Mouse (Mus musculus) limb, embryonic 11.5 days (tissue): ENCODE data around the gene Fkbp3. TPM values are rescaled to one million over a fixed set of nuclear protein-coding genes. Genes with fewer than 3 reads are reported as not detected.
A peak's percentile ranks its signal among the peaks of the same experiment; 100 is the strongest.
"Not testable (repeated sequence)": the region's sequence is repeated elsewhere in the genome, so short reads cannot be mapped to it uniquely, and the experiment has no call there.

ENCODE experiments used
- ATAC-seq: fragments of 200-750 bp; cut with Nextera tagmentation; 2 replicates; pipeline ENCODE4 v1.8.0; 2017; ENCODE audit warnings: low read depth; ENCODE audit not compliant: insufficient number of reproducible peaks, low FRiP score, low TSS enrichment
- DNase-seq: peaks from one replicate; pipeline ENCODE4 v3.0.0-alpha.2; 2015; ENCODE audit warnings: low spot score
- H3K27ac ChIP-seq: fragments of 300-500 bp; sonication (generic); replicated peaks from 2 replicates; pipeline ENCODE4 v1.5.1; 2014; ENCODE audit warnings: low read depth, mild to moderate bottlenecking, low read length
- H3K27me3 ChIP-seq: fragments of 300-500 bp; sonication (generic); 2 replicates; pipeline ENCODE4 v1.6.1; 2014; ENCODE audit warnings: mild to moderate bottlenecking, low read length, mixed read lengths; ENCODE audit not compliant: control insufficient read depth, insufficient read depth
- H3K36me3 ChIP-seq: fragments of 300-500 bp; sonication (generic); 2 replicates; pipeline ENCODE4 v1.6.1; 2014; ENCODE audit warnings: mild to moderate bottlenecking, low read length, moderate library complexity, mixed read lengths; ENCODE audit not compliant: control insufficient read depth, insufficient read depth
- H3K4me1 ChIP-seq: fragments of 300-500 bp; sonication (generic); 2 replicates; pipeline ENCODE4 v1.6.1; 2014; ENCODE audit warnings: low read length, mixed read lengths; ENCODE audit not compliant: control insufficient read depth, insufficient read depth
- H3K4me2 ChIP-seq: fragments of 300-500 bp; sonication (generic); 2 replicates; pipeline ENCODE4 v1.6.1; 2014; ENCODE audit warnings: low read depth, mild to moderate bottlenecking, moderate library complexity; ENCODE audit not compliant: severe bottlenecking
- H3K4me3 ChIP-seq: fragments of 300-500 bp; sonication (generic); 2 replicates; pipeline ENCODE4 v1.5.1; 2014; ENCODE audit warnings: low read depth, low read length
- H3K9ac ChIP-seq: fragments of 300-500 bp; sonication (generic); 2 replicates; pipeline ENCODE4 v1.6.1; 2014; ENCODE audit warnings: mild to moderate bottlenecking, low read length
- H3K9me3 ChIP-seq: fragments of 300-500 bp; sonication (generic); 2 replicates; pipeline ENCODE4 v1.6.1; 2016; ENCODE audit warnings: low read length; ENCODE audit not compliant: control insufficient read depth
- WGBS: fragments of 180-500 bp; shearing (Covaris S2); extraction: QIAGEN DNeasy Blood & Tissue Kit; methylation state at CpG from one replicate; pipeline ENCODE4 v1.1.7; 2014; 5-methylcytosine and 5-hydroxymethylcytosine counted together
- polyA plus RNA-seq: library from polyadenylated mRNA; unstranded; fragments of >200 nt; fragmentation: Nextera tagmentation; extraction: Ambion mirVana; gene quantifications from 2 replicates; pipeline ENCODE4 v1.2.1, GENCODE M21; 2014

Fkbp3 gene
- polyA plus RNA-seq: 627 and 648 TPM in 2 replicates

- under 1% methylated on average over 49 of the region's 49 CpGs for WGBS
- H3K27me3 ChIP-seq: no peaks in the 10 kb centered on the region
- peak within 1 kb of the TSS; percentile 82 for H3K27ac ChIP-seq
- ATAC-seq (peak; percentile 100), DNase-seq (peak; percentile 97)
- H3K36me3 ChIP-seq: peaks cover 3% of the 10 kb centered on the region
- H3K9me3 ChIP-seq: no peaks in the 10 kb centered on the region
- peak within 1 kb of the TSS; percentile 66 for H3K4me2 ChIP-seq
- peak within 1 kb of the TSS; percentile 82 for H3K4me3 ChIP-seq
- no peaks in the 10 kb centered on the region for H3K4me1 ChIP-seq
- H3K9ac ChIP-seq: peak within 1 kb of the TSS; percentile 89
Observed at GRCm38 (mm10) chr12:65073611-65074178, at the start of gene Fkbp3. Gene Fkbp3 (minus strand): TSS chr12:65074007.

- no peak for ATAC-seq
- H3K9ac ChIP-seq: no peak overlapping the region
- no peak overlapping the region for H3K27ac ChIP-seq
- H3K27me3 ChIP-seq: no peaks in the 10 kb centered on the region
- H3K4me2 ChIP-seq: no peak overlapping the region
- WGBS: 92% methylated on average over 5 of the region's 5 CpGs
- H3K9me3 ChIP-seq: no peaks in the 10 kb centered on the region
- no peak for DNase-seq
- H3K36me3 ChIP-seq: peaks cover 4% of the 10 kb centered on the region; the same call in 1 of the 2 replicates
- H3K4me3 ChIP-seq: no peak overlapping the region
- H3K4me1 ChIP-seq: no peaks in the 10 kb centered on the region
Observed at GRCm38 (mm10) chr12:65119451-65119850, 45.6 kb upstream of the Fkbp3 start.

- WGBS: 91% methylated on average over 7 of the region's 7 CpGs
- no peak for ATAC-seq
- no peak overlapping the region for H3K27ac ChIP-seq
Observed at GRCm38 (mm10) chr12:65118968-65119367, 45.2 kb upstream of the Fkbp3 start.

GRCm38 (mm10) chr12:65114978-65115377 lies 41.2 kb upstream of the Fkbp3 start:
- H3K36me3 ChIP-seq: not testable (repeated sequence)
- WGBS: 94% methylated on average over 3 of the region's 3 CpGs

More at GRCm38 (mm10) chr12:65118968-65119367, 45.2 kb upstream of the Fkbp3 start:
- Histone ChIP-seq H3K27me3 (no peaks in the 10 kb centered on the region), H3K9ac (no peak overlapping the region), H3K36me3 (peaks cover 4% of the 10 kb centered on the region; the same call in 1 of the 2 replicates), H3K9me3 (no peaks in the 10 kb centered on the region), H3K4me1 (no peaks in the 10 kb centered on the region), H3K4me2 (no peak overlapping the region), H3K4me3 (no peak overlapping the region)
- no peak for DNase-seq

GRCm38 (mm10) chr12:65113925-65114324 lies 40.1 kb upstream of the Fkbp3 start:
- Histone ChIP-seq H3K27ac (no peak overlapping the region), H3K4me1 (no peaks in the 10 kb centered on the region), H3K9me3 (no peaks in the 10 kb centered on the region), H3K27me3 (no peaks in the 10 kb centered on the region), H3K36me3 (peaks cover 2% of the 10 kb centered on the region; the same call in 1 of the 2 replicates), H3K4me2 (no peak overlapping the region), H3K9ac (no peak overlapping the region), H3K4me3 (no peak overlapping the region)
- DNase-seq (no peak), ATAC-seq (no peak)
- 89% methylated on average over 4 of the region's 4 CpGs for WGBS

More at GRCm38 (mm10) chr12:65114978-65115377, 41.2 kb upstream of the Fkbp3 start:
- H3K9ac ChIP-seq, ATAC-seq, H3K4me2 ChIP-seq, H3K27me3 ChIP-seq, DNase-seq, H3K4me3 ChIP-seq, H3K4me1 ChIP-seq, H3K27ac ChIP-seq, H3K9me3 ChIP-seq: not testable (repeated sequence)

GRCm38 (mm10) chr12:65112811-65113210 lies 39.0 kb upstream of the Fkbp3 start:
- Histone ChIP-seq H3K27ac (no peak overlapping the region), H3K4me2 (no peak overlapping the region), H3K36me3 (peaks cover 4% of the 10 kb centered on the region; the same call in 1 of the 2 replicates), H3K9ac (no peak overlapping the region), H3K27me3 (no peaks in the 10 kb centered on the region), H3K4me1 (no peaks in the 10 kb centered on the region), H3K9me3 (no peaks in the 10 kb centered on the region), H3K4me3 (no peak overlapping the region)
- DNase-seq (no peak), ATAC-seq (no peak)
- 97% methylated on average over 1 of the region's 1 CpGs for WGBS

GRCm38 (mm10) chr12:65111503-65111902 lies 37.7 kb upstream of the Fkbp3 start:
- Histone ChIP-seq H3K36me3 (peaks cover 4% of the 10 kb centered on the region; the same call in 1 of the 2 replicates), H3K27ac (no peak overlapping the region), H3K9ac (no peak overlapping the region), H3K9me3 (no peaks in the 10 kb centered on the region), H3K27me3 (no peaks in the 10 kb centered on the region), H3K4me1 (no peaks in the 10 kb centered on the region), H3K4me3 (no peak overlapping the region), H3K4me2 (no peak overlapping the region)
- no peak for ATAC-seq
- no peak for DNase-seq
- 90% methylated on average over 3 of the region's 3 CpGs for whole genome bisulfite sequencing

- Histone ChIP-seq H3K9me3 (no peaks in the 10 kb centered on the region), H3K4me2 (no peak overlapping the region), H3K27ac (no peak overlapping the region), H3K27me3 (no peaks in the 10 kb centered on the region), H3K4me1 (no peaks in the 10 kb centered on the region), H3K36me3 (peaks cover 6% of the 10 kb centered on the region; the same call in 1 of the 2 replicates), H3K4me3 (no peak overlapping the region), H3K9ac (no peak overlapping the region)
- no peak for ATAC-seq
- WGBS: 88% methylated on average over 1 of the region's 1 CpGs
- DNase-seq: no peak
Observed at GRCm38 (mm10) chr12:65108746-65109145, 34.9 kb upstream of the Fkbp3 start.
